Mouse (Mus musculus): ENCODE results near the gene Fscn2. TPM values are rescaled to one million over a fixed set of nuclear protein-coding genes. Genes with fewer than 3 reads are reported as not detected.
"Not testable (repeated sequence)": the region's sequence is repeated elsewhere in the genome, so short reads cannot be mapped to it uniquely, and the experiment has no call there.

Gene Fscn2
- polyA plus RNA-seq, 1 experiment from 2014 or later, result 1.3 TPM

DNA sequence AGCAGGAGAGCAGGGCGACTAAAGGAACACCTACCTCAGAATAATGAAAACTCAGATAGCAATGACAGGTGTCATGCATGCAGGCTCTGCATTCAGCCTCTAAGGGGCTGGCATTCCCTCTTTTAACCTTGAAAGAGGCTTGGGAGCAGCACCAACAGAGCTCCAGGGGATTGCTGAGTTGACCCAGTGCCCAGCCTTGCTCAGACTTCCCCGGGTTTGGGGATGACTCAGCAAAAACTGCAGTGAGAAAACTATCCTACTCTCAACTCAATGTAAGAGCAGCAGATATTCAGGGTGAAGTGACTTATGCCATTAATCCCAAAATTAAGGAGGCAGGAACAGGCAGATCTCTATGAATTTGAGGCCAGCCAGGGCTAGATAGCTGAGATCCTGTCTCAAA, 25.8 kb downstream of the Fscn2 start:
- no peak overlapping the region for H3K27ac ChIP-seq
- no peaks in the 10 kb centered on the region for H3K4me1 ChIP-seq
- H3K36me3 ChIP-seq, result peaks cover 61% of the 10 kb centered on the region
- no peak overlapping the region for H3K9ac ChIP-seq
- H3K9me3 ChIP-seq (replicated peaks), result no peaks in the 10 kb centered on the region
- no peak for ATAC-seq (ENCODE audit: low FRiP score)
- no peak overlapping the region for H3K4me2 ChIP-seq (replicated peaks)
- WGBS, result 83% methylated on average over 2 of the region's 2 CpGs
- no peaks in the 10 kb centered on the region for H3K27me3 ChIP-seq
- no peak overlapping the region for H3K4me3 ChIP-seq

DNA sequence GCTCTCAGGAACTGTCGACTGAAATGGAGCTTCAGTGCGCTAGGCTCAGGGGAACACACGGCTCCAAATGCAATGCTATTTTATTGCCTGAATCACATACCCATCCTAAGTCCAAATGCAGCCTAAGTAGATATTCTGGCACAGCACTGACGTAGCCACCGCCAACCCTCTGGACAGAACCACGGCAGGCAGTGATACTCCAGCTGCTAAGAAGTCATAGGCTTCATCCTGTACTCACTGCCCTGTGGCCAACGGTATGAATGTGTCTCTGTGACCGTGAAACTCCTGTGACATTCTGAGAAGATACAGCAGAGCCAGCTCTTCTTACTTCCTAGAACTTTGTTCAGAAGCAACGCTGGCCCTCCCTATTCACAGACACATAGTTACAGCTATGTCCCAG, 27.2 kb downstream of the Fscn2 start:
- Histone ChIP-seq H3K36me3 (peaks cover 62% of the 10 kb centered on the region), H3K4me2 (replicated peaks) (no peak overlapping the region)

DNA sequence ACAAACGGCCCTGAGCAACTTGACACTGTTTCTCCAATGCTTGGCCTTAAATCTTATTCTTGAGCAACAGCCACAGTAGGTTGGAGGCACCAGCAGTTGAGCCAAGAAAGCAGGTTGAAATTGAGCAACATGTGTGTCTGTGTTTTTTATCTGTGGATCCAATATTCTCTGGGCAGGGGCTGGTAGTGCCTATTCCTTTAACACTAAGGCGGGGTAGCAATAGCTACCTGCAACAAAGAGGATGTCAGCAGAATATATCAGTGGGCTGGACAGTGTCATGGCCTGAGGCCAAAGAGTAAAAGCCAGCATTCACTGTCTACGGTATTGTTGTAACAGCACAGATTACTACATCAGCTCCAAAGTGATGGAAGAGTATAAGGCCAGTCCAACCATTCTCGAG, 34.3 kb downstream of the Fscn2 start:
- Histone ChIP-seq H3K27me3 (no peaks in the 10 kb centered on the region), H3K4me1 (no peaks in the 10 kb centered on the region), H3K4me2 (replicated peaks) (no peak overlapping the region), H3K9ac (no peak overlapping the region), H3K9me3 (replicated peaks) (no peaks in the 10 kb centered on the region), H3K27ac (no peak overlapping the region), H3K4me3 (no peak overlapping the region), H3K36me3 (peaks cover 61% of the 10 kb centered on the region)
- ATAC-seq (ENCODE audit: low FRiP score), result no peak
- WGBS, result 87% methylated on average over 4 of the region's 4 CpGs

More for the DNA sequence above, 27.2 kb downstream of the Fscn2 start:
- ATAC-seq (ENCODE audit: low FRiP score), result no peak
- H3K4me3 ChIP-seq, result no peak overlapping the region
- H3K4me1 ChIP-seq, result no peaks in the 10 kb centered on the region
- no peaks in the 10 kb centered on the region for H3K9me3 ChIP-seq (replicated peaks)
- 93% methylated on average over 9 of the region's 9 CpGs for WGBS
- H3K27me3 ChIP-seq, result no peaks in the 10 kb centered on the region
- H3K9ac ChIP-seq, result no peak overlapping the region
- H3K27ac ChIP-seq, result no peak overlapping the region

DNA sequence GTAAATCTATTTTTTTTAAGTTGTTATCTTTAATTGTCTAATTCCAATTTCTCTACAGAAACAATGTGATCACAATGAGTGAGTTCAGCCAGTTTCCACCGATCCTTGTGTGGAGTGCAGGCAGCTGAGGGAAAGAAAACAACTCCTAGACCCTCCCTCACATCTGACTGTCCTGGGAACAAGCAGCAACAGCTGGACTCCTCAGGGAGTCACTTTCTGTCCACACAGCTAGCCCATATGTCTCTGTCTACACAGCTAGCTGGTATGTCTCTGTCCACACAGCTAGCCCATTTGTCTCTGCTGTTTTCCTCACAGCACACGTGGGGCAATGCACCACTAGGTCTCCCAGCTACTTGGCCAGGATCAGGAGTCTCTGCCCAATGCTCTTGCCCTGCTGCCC, 36.3 kb downstream of the Fscn2 start:
- Histone ChIP-seq H3K4me2 (replicated peaks) (no peak overlapping the region), H3K27me3 (no peaks in the 10 kb centered on the region), H3K9me3 (replicated peaks) (no peaks in the 10 kb centered on the region), H3K27ac (no peak overlapping the region), H3K36me3 (peaks cover 72% of the 10 kb centered on the region), H3K4me1 (no peaks in the 10 kb centered on the region), H3K4me3 (no peak overlapping the region), H3K9ac (no peak overlapping the region)
- ATAC-seq (ENCODE audit: low FRiP score), result no peak
- WGBS, result 73% methylated on average over 2 of the region's 2 CpGs

DNA sequence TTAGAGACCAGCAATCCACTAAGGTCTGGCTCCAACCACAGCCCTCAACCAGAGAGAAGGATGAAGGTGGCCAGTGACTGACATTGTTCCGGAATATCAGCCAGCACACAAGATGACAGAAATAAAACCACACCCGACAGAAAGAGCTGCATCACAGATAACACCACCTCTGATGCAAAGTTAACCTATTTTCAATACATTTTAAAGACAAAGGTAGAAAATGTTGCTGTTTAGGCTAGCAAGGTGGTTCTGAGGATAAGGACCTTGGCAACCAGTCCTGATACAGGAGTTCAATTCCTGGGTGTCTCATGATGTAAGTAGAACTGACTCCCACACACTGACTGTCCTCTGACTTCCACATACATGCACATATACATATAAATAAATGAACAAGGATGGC, 38.0 kb downstream of the Fscn2 start:
- Histone ChIP-seq H3K36me3 (peaks cover 73% of the 10 kb centered on the region), H3K9me3 (replicated peaks) (no peaks in the 10 kb centered on the region), H3K4me2 (replicated peaks) (no peak overlapping the region), H3K4me1 (no peaks in the 10 kb centered on the region), H3K27me3 (no peaks in the 10 kb centered on the region), H3K4me3 (no peak overlapping the region), H3K9ac (no peak overlapping the region), H3K27ac (no peak overlapping the region)
- no peak for ATAC-seq (ENCODE audit: low FRiP score)
- WGBS, result 96% methylated on average over 2 of the region's 2 CpGs

DNA sequence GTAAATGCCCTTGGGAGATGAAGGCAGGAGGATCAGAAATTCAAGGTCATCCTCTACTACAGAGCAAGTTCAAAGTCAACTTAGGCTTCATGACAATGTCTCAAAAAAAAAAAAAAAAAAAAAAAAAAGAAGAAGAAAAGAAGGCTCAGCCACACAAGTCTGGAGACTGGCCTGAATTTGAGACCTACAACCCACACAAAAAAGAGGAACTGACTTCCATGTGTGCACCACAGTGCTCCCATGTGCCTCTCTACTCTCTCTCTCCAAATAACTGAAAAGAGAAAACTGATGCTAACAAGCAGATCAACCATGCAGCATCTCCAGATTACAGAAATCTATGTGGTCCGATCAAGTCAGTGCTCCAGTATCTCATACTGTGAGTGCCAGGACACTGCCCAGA, 43.5 kb downstream of the Fscn2 start:
- no peak overlapping the region for H3K4me3 ChIP-seq
- 100% methylated on average over 1 of the region's 1 CpGs for WGBS
- no peak overlapping the region for H3K9ac ChIP-seq
- no peak overlapping the region for H3K4me2 ChIP-seq (replicated peaks)
- no peaks in the 10 kb centered on the region for H3K9me3 ChIP-seq (replicated peaks)
- H3K27ac ChIP-seq, result no peak overlapping the region
- peaks cover 96% of the 10 kb centered on the region for H3K36me3 ChIP-seq
- no peaks in the 10 kb centered on the region for H3K4me1 ChIP-seq
- ATAC-seq (ENCODE audit: low FRiP score), result no peak
- H3K27me3 ChIP-seq, result no peaks in the 10 kb centered on the region

DNA sequence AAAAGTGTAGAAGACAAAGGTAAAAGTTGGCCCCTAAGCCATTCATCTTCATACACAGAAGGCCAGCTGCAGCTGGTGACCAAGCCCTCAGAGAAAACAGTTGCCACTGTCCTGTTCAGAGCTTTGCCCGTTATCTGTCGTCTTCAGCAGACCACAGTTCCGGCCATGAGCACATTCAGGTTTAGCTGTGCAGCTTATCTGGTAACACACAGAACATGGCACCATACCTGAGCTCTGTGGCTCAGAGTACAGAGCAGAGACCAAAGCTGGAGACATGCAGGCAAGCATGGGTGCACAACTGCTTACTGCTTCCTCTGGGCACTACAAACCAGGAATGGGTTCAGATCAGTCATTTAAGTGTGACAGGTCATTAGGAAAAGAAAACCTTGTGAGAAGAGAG, 44.5 kb downstream of the Fscn2 start:
- no peak overlapping the region for H3K9ac ChIP-seq
- H3K27ac ChIP-seq, result no peak overlapping the region
- no peaks in the 10 kb centered on the region for H3K4me1 ChIP-seq
- no peak overlapping the region for H3K4me2 ChIP-seq (replicated peaks)
- no peak for ATAC-seq (ENCODE audit: low FRiP score)
- WGBS, result 96% methylated on average over 3 of the region's 3 CpGs
- H3K9me3 ChIP-seq (replicated peaks), result no peaks in the 10 kb centered on the region
- no peaks in the 10 kb centered on the region for H3K27me3 ChIP-seq
- peaks cover 96% of the 10 kb centered on the region for H3K36me3 ChIP-seq
- H3K4me3 ChIP-seq, result no peak overlapping the region

DNA sequence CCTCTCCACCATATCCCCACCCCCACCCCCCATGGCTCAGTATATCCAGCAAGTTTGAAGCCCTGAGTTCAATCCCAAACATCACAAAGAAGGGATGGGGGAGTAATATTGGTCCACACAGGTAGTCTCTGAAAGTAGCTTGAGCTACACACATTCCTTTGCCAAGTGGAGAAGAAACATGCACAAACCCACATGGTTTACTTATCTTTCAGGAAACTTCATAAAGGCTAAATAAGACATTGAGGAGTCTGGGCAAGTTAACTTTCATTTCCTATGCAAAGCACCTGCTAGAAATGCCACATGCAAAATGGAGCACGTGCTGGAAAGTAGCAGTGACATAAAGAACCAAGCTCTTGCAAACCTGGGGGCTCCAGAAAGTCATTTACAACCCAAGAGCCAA, 45.1 kb downstream of the Fscn2 start:
- no peak for ATAC-seq (ENCODE audit: low FRiP score)
- H3K4me3 ChIP-seq, result no peak overlapping the region
- no peaks in the 10 kb centered on the region for H3K4me1 ChIP-seq
- WGBS, result 88% methylated on average over 1 of the region's 1 CpGs
- H3K9me3 ChIP-seq (replicated peaks), result no peaks in the 10 kb centered on the region
- no peaks in the 10 kb centered on the region for H3K27me3 ChIP-seq
- no peak overlapping the region for H3K4me2 ChIP-seq (replicated peaks)
- no peak overlapping the region for H3K9ac ChIP-seq
- H3K36me3 ChIP-seq, result peaks cover 96% of the 10 kb centered on the region
- H3K27ac ChIP-seq, result no peak overlapping the region

DNA sequence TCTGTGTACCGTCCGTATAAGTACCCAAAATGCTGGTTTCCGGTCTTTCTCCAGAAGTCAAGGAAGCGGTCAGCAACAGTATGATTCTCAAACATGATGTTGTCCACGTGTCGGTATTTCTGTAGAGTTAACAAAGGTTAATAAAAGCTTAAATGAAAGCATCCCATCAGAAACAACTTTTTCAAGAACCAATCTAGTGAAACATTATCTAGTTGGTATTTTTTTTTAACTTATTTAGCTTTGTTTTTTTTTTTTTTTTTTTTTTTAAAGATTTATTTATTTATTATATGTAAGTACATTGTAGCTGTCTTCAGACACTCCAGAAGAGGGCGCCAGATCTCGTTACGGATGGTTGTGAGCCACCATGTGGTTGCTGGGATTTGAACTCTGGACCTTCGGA, 52.3 kb downstream of the Fscn2 start:
- H3K4me3 ChIP-seq; H3K27me3 ChIP-seq; H3K4me2 ChIP-seq (replicated peaks); H3K4me1 ChIP-seq; ATAC-seq (ENCODE audit: low FRiP score); H3K9ac ChIP-seq; H3K27ac ChIP-seq; H3K9me3 ChIP-seq (replicated peaks): not testable (repeated sequence)
- peaks cover 92% of the 10 kb centered on the region for H3K36me3 ChIP-seq
- 97% methylated on average over 7 of the region's 10 CpGs for WGBS

Small RNA genes lying within 50 kb of the gene (microRNA-seq; reads per million reads assigned to microRNA genes)
- gene Gm23419, result not detected
- gene Mir6935, result 4.3 reads per million, percentile 9 among the genes with 10 or more reads in this experiment

Other genes with a start within 250 kb of the Fscn2 start
- gene Slc38a10, start 210.2 kb upstream of the Fscn2 start, polyA plus RNA-seq (2016; fragmentation: Nextera tagmentation; extraction: Ambion mirVana), result 121 and 125 TPM in 2 replicates
- gene Bahcc1, start 128.6 kb upstream of the Fscn2 start, polyA plus RNA-seq (2016; fragmentation: Nextera tagmentation; extraction: Ambion mirVana), result 21.9 and 23.8 TPM in 2 replicates
- gene Actg1, start 13.0 kb upstream of the Fscn2 start, polyA plus RNA-seq (2016; fragmentation: Nextera tagmentation; extraction: Ambion mirVana), result 3,608 and 3,685 TPM in 2 replicates
- gene Faap100, start 17.2 kb downstream of the Fscn2 start, polyA plus RNA-seq (2016; fragmentation: Nextera tagmentation; extraction: Ambion mirVana), result 52.2 and 59.1 TPM in 2 replicates
- gene Nploc4, start 76.2 kb downstream of the Fscn2 start, polyA plus RNA-seq (2016; fragmentation: Nextera tagmentation; extraction: Ambion mirVana), result 51.4 and 51.5 TPM in 2 replicates
- not detected in 2 replicates for gene Tspan10, start 81.1 kb downstream of the Fscn2 start, polyA plus RNA-seq (2016; fragmentation: Nextera tagmentation; extraction: Ambion mirVana)
- not detected in 2 replicates for gene Pde6g, start 92.0 kb downstream of the Fscn2 start, polyA plus RNA-seq (2016; fragmentation: Nextera tagmentation; extraction: Ambion mirVana)
- 10.6 and 11.3 TPM in 2 replicates for gene Oxld1, start 96.5 kb downstream of the Fscn2 start, polyA plus RNA-seq (2016; fragmentation: Nextera tagmentation; extraction: Ambion mirVana)
- 33.8 and 35.5 TPM in 2 replicates for gene Ccdc137, start 96.6 kb downstream of the Fscn2 start, polyA plus RNA-seq (2016; fragmentation: Nextera tagmentation; extraction: Ambion mirVana)
- gene Arl16, start 106.1 kb downstream of the Fscn2 start, polyA plus RNA-seq (2016; fragmentation: Nextera tagmentation; extraction: Ambion mirVana), result 57.1 and 58.4 TPM in 2 replicates
- 104 and 108 TPM in 2 replicates for gene Mrpl12, start 123.1 kb downstream of the Fscn2 start, polyA plus RNA-seq (2016; fragmentation: Nextera tagmentation; extraction: Ambion mirVana)
- gene Slc25a10, start 130.3 kb downstream of the Fscn2 start, polyA plus RNA-seq (2016; fragmentation: Nextera tagmentation; extraction: Ambion mirVana), result 37.7 and 38.0 TPM in 2 replicates
- 0.47 and 0.54 TPM in 2 replicates for gene Gcgr, start 169.2 kb downstream of the Fscn2 start, polyA plus RNA-seq (2016; fragmentation: Nextera tagmentation; extraction: Ambion mirVana)
- gene Mcrip1, start 188.2 kb downstream of the Fscn2 start, polyA plus RNA-seq (2016; fragmentation: Nextera tagmentation; extraction: Ambion mirVana), result 210 and 219 TPM in 2 replicates
- not detected in 2 replicates for gene Ppp1r27, start 189.6 kb downstream of the Fscn2 start, polyA plus RNA-seq (2016; fragmentation: Nextera tagmentation; extraction: Ambion mirVana)
- 473 and 486 TPM in 2 replicates for gene P4hb, start 211.7 kb downstream of the Fscn2 start, polyA plus RNA-seq (2016; fragmentation: Nextera tagmentation; extraction: Ambion mirVana)
- 548 TPM in 2 replicates for gene Arhgdia, start 220.1 kb downstream of the Fscn2 start, polyA plus RNA-seq (2016; fragmentation: Nextera tagmentation; extraction: Ambion mirVana)
- 539 and 588 TPM in 2 replicates for gene Alyref, start 236.8 kb downstream of the Fscn2 start, polyA plus RNA-seq (2016; fragmentation: Nextera tagmentation; extraction: Ambion mirVana)
- gene Anapc11, start 236.9 kb downstream of the Fscn2 start, polyA plus RNA-seq (2016; fragmentation: Nextera tagmentation; extraction: Ambion mirVana), result 153 and 170 TPM in 2 replicates
- 1.0 and 1.3 TPM in 2 replicates for gene Npb, start 246.9 kb downstream of the Fscn2 start, polyA plus RNA-seq (2016; fragmentation: Nextera tagmentation; extraction: Ambion mirVana)